Mouse (Mus musculus): ENCODE measurements around the gene Amz2. TPM values are rescaled to one million over a fixed set of nuclear protein-coding genes. Genes with fewer than 3 reads are reported as not detected.

Gene Amz2
- polyA plus RNA-seq, 1 experiment from 2014 or later: 48.7 TPM

DNA sequence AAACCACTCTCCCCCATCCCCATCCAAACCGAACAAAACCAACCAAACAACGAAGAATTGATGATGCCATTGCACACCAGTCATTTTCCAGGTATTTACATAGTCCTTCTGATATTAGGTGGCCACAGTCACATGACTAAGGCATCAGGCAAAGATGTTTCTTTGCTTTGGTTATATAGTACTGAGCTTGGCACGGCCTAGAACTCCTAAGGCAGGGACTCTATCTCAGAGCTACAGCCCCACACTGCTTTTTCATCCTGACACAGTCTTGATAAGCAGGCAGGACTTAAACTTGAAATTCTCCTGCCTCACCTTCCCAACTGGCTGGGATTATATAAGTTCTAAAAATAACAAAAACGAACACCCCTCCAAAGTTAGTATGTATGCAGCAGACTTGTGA lies 39.3 kb downstream of the Amz2 start:
- Histone ChIP-seq H3K36me3 (replicated peaks; ENCODE audit: control insufficient read depth, insufficient read depth, low read depth, low read length) (no peaks in the 10 kb centered on the region), H3K4me2 (ENCODE audit: low read depth, low read length) (no peak overlapping the region), H3K27me3 (ENCODE audit: control insufficient read depth, insufficient read depth, low read length) (no peaks in the 10 kb centered on the region), H3K9ac (replicated peaks; ENCODE audit: low read length) (no peak overlapping the region), H3K9me3 (replicated peaks; ENCODE audit: control insufficient read depth, low read length) (no peaks in the 10 kb centered on the region), H3K4me1 (ENCODE audit: control insufficient read depth, insufficient read depth, low read length) (no peaks in the 10 kb centered on the region), H3K27ac (replicated peaks; ENCODE audit: low read depth, low read length) (no peak overlapping the region), H3K4me3 (ENCODE audit: low read depth, low read length) (no peak overlapping the region)
- WGBS: 93% methylated on average over 4 of the region's 4 CpGs
- DNase-seq (ENCODE audit: low spot score) (no peak), ATAC-seq (replicated peaks; ENCODE audit: insufficient number of reproducible peaks, low FRiP score, low TSS enrichment, low read depth) (no peak)

DNA sequence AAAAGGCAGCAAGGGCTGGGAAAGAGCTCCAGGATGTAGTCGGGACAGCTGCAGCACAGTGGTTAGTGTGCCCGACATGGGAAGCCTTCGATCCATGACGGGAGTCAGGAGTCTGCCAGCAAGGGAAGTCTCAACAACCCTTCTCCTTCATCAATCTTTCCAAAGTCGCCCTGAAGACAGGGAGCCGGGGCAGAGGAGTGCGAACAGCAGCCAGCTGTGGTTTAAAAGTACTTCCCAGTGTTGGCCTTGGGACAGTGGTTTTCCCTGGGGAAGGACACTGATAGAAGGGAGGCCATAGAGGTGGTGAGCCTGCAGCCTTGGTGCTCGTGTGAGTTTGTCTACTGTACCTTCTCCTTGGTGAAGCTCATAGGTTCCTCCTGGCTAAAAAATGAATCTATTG lies 41.2 kb downstream of the Amz2 start:
- H3K9ac ChIP-seq (replicated peaks; ENCODE audit: low read length): no peak overlapping the region
- H3K4me1 ChIP-seq (ENCODE audit: control insufficient read depth, insufficient read depth, low read length): no peaks in the 10 kb centered on the region
- no peaks in the 10 kb centered on the region for H3K27me3 ChIP-seq (ENCODE audit: control insufficient read depth, insufficient read depth, low read length)
- H3K4me3 ChIP-seq (ENCODE audit: low read depth, low read length): no peak overlapping the region
- 77% methylated on average over 8 of the region's 8 CpGs for WGBS
- ATAC-seq (replicated peaks; ENCODE audit: insufficient number of reproducible peaks, low FRiP score, low TSS enrichment, low read depth) (no peak), DNase-seq (ENCODE audit: low spot score) (no peak)
- H3K9me3 ChIP-seq (replicated peaks; ENCODE audit: control insufficient read depth, low read length): no peaks in the 10 kb centered on the region
- no peak overlapping the region for H3K4me2 ChIP-seq (ENCODE audit: low read depth, low read length)
- H3K27ac ChIP-seq (replicated peaks; ENCODE audit: low read depth, low read length): no peak overlapping the region
- no peaks in the 10 kb centered on the region for H3K36me3 ChIP-seq (replicated peaks; ENCODE audit: control insufficient read depth, insufficient read depth, low read depth, low read length)

DNA sequence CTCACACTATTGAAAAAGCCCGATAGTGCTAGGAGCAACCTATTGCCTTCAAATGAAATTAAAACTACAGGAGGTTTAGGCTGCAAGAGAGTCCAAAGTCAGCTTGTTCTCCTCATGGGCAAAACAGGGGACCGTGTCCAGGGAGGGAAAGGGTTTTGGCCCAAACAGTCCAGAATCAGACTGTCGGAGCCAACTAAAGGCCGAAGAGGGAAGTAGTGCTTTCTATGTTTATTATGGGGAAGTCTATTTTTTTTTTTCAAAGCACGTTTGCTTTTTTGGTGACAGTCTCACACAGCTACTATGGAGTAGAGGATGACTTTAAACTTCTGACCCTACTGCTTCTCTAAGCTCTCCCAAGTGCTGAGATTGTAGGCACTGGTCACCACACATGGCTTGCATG lies 42.4 kb downstream of the Amz2 start:
- no peak for ATAC-seq (replicated peaks; ENCODE audit: insufficient number of reproducible peaks, low FRiP score, low TSS enrichment, low read depth)
- H3K4me1 ChIP-seq (ENCODE audit: control insufficient read depth, insufficient read depth, low read length): no peaks in the 10 kb centered on the region
- 83% methylated on average over 5 of the region's 5 CpGs for WGBS
- H3K27me3 ChIP-seq (ENCODE audit: control insufficient read depth, insufficient read depth, low read length): no peaks in the 10 kb centered on the region
- no peak for DNase-seq (ENCODE audit: low spot score)
- H3K4me2 ChIP-seq (ENCODE audit: low read depth, low read length): no peak overlapping the region
- no peak overlapping the region for H3K27ac ChIP-seq (replicated peaks; ENCODE audit: low read depth, low read length)
- no peak overlapping the region for H3K9ac ChIP-seq (replicated peaks; ENCODE audit: low read length)
- no peak overlapping the region for H3K4me3 ChIP-seq (ENCODE audit: low read depth, low read length)
- H3K9me3 ChIP-seq (replicated peaks; ENCODE audit: control insufficient read depth, low read length): no peaks in the 10 kb centered on the region
- H3K36me3 ChIP-seq (replicated peaks; ENCODE audit: control insufficient read depth, insufficient read depth, low read depth, low read length): no peaks in the 10 kb centered on the region

DNA sequence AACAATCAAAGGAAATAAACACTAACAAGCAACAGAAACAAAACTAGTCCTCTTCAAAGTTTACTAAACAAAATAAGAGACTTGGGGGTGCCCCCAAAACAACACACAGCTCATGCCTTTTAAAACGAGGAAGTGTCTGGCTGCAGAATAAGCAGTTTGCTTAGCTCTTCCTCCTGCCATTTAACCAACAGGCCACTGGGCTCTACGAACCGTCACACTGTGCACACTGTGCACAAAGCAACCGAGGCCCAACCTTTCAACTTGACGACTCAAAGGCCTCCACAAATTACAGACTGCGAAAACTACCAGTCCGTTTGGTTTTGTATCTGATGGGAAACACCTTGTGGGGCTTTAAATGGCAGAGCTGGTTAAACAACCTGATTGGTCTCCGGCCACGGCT lies 44.4 kb downstream of the Amz2 start:
- Histone ChIP-seq H3K4me1 (ENCODE audit: control insufficient read depth, insufficient read depth, low read length) (peaks cover 3% of the 10 kb centered on the region; the same call in 1 of the 2 replicates), H3K9me3 (replicated peaks; ENCODE audit: control insufficient read depth, low read length) (no peaks in the 10 kb centered on the region), H3K4me3 (ENCODE audit: low read depth, low read length) (no peak overlapping the region), H3K9ac (replicated peaks; ENCODE audit: low read length) (no peak overlapping the region), H3K4me2 (ENCODE audit: low read depth, low read length) (no peak overlapping the region), H3K36me3 (replicated peaks; ENCODE audit: control insufficient read depth, insufficient read depth, low read depth, low read length) (no peaks in the 10 kb centered on the region), H3K27ac (replicated peaks; ENCODE audit: low read depth, low read length) (no peak overlapping the region), H3K27me3 (ENCODE audit: control insufficient read depth, insufficient read depth, low read length) (0 out of 2 replicates have a peak, but pooled peaks cover 5% of the 10 kb centered on the region)
- WGBS: 65% methylated on average over 9 of the region's 9 CpGs
- DNase-seq (ENCODE audit: low spot score) (no peak), ATAC-seq (replicated peaks; ENCODE audit: insufficient number of reproducible peaks, low FRiP score, low TSS enrichment, low read depth) (no peak)

DNA sequence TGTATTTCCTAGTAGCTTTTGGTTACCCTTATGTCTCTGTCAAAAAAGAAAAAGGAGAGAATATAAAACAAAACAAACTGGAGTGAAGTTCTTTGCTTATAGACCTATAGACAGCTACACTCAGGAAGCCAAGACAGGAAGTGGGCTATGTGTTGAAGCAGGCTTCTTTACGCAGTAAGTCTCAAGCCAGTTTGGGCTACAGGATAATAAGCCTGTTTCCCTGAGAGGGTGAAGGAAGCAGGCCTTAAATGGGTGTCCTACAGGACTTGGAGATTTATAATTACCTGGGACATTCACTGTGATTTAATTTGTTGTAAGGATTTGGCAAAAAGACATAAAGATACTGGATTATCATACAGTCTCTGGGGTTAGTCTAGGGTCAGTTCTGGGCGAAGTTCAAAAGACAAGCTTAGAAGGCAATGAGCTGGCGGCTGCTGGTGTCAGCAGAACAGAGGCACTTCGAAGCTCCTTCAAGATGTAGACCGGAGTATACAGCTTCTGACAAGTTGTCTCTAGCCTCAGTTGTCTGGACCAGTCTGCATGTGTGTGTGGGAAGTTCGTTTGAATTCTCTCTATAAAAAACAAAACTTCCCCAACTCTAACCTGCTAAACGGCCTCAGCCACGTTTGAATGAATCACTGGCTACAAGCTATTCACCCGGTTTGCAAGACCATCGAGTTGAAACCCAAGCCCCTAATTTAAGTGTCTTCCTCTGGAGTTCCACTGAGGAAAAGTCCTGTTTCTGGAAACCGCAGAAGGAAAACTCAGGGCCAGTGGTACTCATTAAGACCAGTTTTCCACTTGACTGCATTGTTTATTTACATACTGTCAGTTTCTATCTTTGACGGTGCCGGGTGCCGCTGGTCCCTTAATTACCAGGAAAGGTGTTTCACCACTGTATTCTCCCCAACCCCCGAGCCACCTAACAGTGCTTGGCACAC lies 45.4 kb downstream of the Amz2 start:
- H3K9ac ChIP-seq (replicated peaks; ENCODE audit: low read length): no peak overlapping the region
- peak; percentile 37 for DNase-seq (ENCODE audit: low spot score)
- H3K27ac ChIP-seq (replicated peaks; ENCODE audit: low read depth, low read length): no peak overlapping the region

DNA sequence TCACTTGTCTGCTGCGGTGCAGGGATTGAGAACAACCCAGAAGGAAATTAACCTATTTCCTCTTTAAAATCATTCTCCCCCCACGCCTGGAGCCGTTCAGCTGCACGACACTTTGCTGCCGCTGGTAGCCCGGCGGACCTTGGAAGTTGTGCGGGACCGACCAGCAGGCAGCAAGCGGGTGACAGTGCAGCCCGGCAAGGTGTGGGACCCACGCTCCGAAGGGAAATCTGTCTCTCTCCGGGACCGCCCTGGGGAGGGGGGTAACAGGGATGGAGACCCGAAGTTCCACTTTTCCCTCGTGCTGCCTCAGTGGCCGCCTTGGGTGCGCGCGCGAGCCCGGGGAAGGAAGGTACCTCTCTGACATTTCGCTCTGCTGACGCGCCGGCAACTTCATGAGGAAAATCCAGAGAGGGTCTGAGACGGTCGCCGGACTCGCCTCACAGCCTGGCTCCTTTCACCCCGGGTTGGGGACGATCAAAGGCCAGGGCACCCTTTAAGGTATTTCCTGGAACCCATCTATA lies 46.5 kb downstream of the Amz2 start:
- WGBS: under 1% methylated on average over 33 of the region's 33 CpGs
- H3K4me1 ChIP-seq (ENCODE audit: control insufficient read depth, insufficient read depth, low read length): peaks cover 3% of the 10 kb centered on the region; the same call in 1 of the 2 replicates
- ATAC-seq (replicated peaks; ENCODE audit: insufficient number of reproducible peaks, low FRiP score, low TSS enrichment, low read depth) (no peak; the same call in 1 of the 2 replicates), DNase-seq (ENCODE audit: low spot score) (peak; percentile 63)
- H3K9ac ChIP-seq (replicated peaks; ENCODE audit: low read length): peak overlapping the region; percentile 53
- H3K27me3 ChIP-seq (ENCODE audit: control insufficient read depth, insufficient read depth, low read length): 0 out of 2 replicates have a peak, but pooled peaks cover 5% of the 10 kb centered on the region
- peak overlapping the region; percentile 80 for H3K4me3 ChIP-seq (ENCODE audit: low read depth, low read length)
- H3K36me3 ChIP-seq (replicated peaks; ENCODE audit: control insufficient read depth, insufficient read depth, low read depth, low read length): no peaks in the 10 kb centered on the region
- peak overlapping the region; percentile 98 for H3K4me2 ChIP-seq (ENCODE audit: low read depth, low read length)
- H3K27ac ChIP-seq (replicated peaks; ENCODE audit: low read depth, low read length): no peak overlapping the region
- H3K9me3 ChIP-seq (replicated peaks; ENCODE audit: control insufficient read depth, low read length): no peaks in the 10 kb centered on the region

More for the DNA sequence above, 45.4 kb downstream of the Amz2 start:
- Histone ChIP-seq H3K36me3 (replicated peaks; ENCODE audit: control insufficient read depth, insufficient read depth, low read depth, low read length) (no peaks in the 10 kb centered on the region), H3K4me1 (ENCODE audit: control insufficient read depth, insufficient read depth, low read length) (peaks cover 3% of the 10 kb centered on the region; the same call in 1 of the 2 replicates), H3K4me3 (ENCODE audit: low read depth, low read length) (peak overlapping the region; percentile 21), H3K27me3 (ENCODE audit: control insufficient read depth, insufficient read depth, low read length) (0 out of 2 replicates have a peak, but pooled peaks cover 5% of the 10 kb centered on the region), H3K4me2 (ENCODE audit: low read depth, low read length) (peak overlapping the region; percentile 23), H3K9me3 (replicated peaks; ENCODE audit: control insufficient read depth, low read length) (no peaks in the 10 kb centered on the region)
- 29% methylated on average over 15 of the region's 15 CpGs for WGBS
- no peak for ATAC-seq (replicated peaks; ENCODE audit: insufficient number of reproducible peaks, low FRiP score, low TSS enrichment, low read depth)

DNA sequence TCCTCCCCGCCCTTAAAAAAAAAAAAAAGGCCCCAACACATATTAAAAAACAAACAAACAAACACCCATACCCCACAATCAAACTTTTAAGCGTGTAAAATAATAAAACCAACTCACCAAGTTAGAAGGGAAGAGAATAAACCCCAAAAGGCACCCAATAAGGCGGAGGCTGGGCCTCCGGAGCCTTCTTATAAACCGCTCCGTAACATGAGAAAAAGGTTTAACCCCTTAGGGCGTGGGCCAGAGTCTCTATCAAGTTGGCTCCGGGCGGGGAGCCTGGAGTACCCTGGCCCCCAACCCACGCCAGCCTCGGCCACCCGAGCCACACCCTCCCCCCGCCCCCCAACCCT lies 47.0 kb downstream of the Amz2 start:
- ATAC-seq (replicated peaks; ENCODE audit: insufficient number of reproducible peaks, low FRiP score, low TSS enrichment, low read depth) (no peak), DNase-seq (ENCODE audit: low spot score) (no peak)
- 0 out of 2 replicates have a peak, but pooled peaks cover 5% of the 10 kb centered on the region for H3K27me3 ChIP-seq (ENCODE audit: control insufficient read depth, insufficient read depth, low read length)
- H3K9me3 ChIP-seq (replicated peaks; ENCODE audit: control insufficient read depth, low read length): no peaks in the 10 kb centered on the region
- H3K4me3 ChIP-seq (ENCODE audit: low read depth, low read length): peak overlapping the region; percentile 80
- 2% methylated on average over 12 of the region's 13 CpGs for WGBS
- H3K4me2 ChIP-seq (ENCODE audit: low read depth, low read length): peak overlapping the region; percentile 98
- H3K36me3 ChIP-seq (replicated peaks; ENCODE audit: control insufficient read depth, insufficient read depth, low read depth, low read length): no peaks in the 10 kb centered on the region
- H3K27ac ChIP-seq (replicated peaks; ENCODE audit: low read depth, low read length): no peak overlapping the region
- peaks cover 3% of the 10 kb centered on the region; the same call in 1 of the 2 replicates for H3K4me1 ChIP-seq (ENCODE audit: control insufficient read depth, insufficient read depth, low read length)
- H3K9ac ChIP-seq (replicated peaks; ENCODE audit: low read length): peak overlapping the region; percentile 77

Measured in embryonic facial prominence, embryonic 11.5 days (tissue).